Mouse (Mus musculus): ENCODE measurements at regions not wholly inside any gene's neighbourhood (a gene's known extent, or its start where the extent isn't known, plus 50 kb on each side); places are given as distances from the start of the nearest gene placed in this dataset.
"Not testable (repeated sequence)": the region's sequence is repeated elsewhere in the genome, so short reads cannot be mapped to it uniquely, and the experiment has no call there.

DNA sequence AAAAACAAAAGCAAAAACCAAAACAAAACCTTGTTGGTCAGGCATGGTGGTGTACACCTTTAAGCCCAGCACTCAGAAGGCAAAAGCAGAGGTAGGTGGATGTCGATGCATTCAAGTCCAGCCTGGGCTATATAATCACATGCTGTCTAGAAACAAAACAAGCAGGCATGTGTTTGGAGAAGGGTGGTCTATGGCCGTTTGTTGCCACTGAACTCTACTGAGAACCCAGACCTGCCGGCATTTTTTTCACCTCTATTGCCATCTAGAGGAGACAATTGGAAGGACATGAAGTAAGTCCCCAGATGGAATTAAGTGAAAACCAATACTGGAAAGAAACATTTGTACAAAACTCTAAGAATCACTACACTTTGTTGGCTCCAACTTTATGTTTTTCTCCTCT is 50.9 kb upstream of the Agps start (continued):
- TF ChIP-seq SIN3A (IDR thresholded peaks at IDR 0.05; ENCODE audit: low read length) (peak; percentile 68), NELFE (IDR thresholded peaks at IDR 0.05; ENCODE audit: low read depth, low read length) (no peak), MAZ (IDR thresholded peaks at IDR 0.05; ENCODE audit: low read depth, low read length) (no peak), TCF12 (IDR thresholded peaks at IDR 0.05; ENCODE audit: low read depth, low read length) (no peak), BHLHE40 (IDR thresholded peaks at IDR 0.05; ENCODE audit: low read depth, low read length) (no peak)

DNA sequence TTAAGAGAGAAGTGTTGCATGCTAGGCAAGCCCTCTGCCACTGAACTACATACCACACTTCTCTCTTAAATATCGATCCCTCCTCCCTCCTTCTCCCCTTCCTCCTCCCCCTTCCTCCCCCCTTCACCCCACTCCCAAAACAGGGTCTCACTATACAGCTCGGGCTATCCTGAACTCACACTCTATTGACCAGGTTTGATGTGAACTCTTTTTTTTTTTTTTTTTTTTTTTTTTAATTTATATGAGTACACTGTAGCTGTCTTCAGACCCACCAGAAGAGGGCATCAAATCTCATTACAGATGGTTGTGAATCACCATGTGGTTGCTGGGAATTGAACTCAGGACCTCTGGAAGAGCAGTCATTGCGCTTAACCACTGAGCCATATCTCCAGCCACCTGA is 53.3 kb upstream of the Agps start:
- H3K27me3 ChIP-seq (replicated peaks); H3K4me2 ChIP-seq (ENCODE audit: insufficient read depth, low read depth, poor library complexity, severe bottlenecking); dilution Hi-C loops (cut with MboI; ENCODE audit: extremely low pct_ligation_motif_present, extremely low pct_unique_long_range_greater_than_20kb, low sequenced_read_pairs); H3K4me3 ChIP-seq (replicated peaks in 1 of 3; ENCODE audit: low read depth in 2 of 3, low read length in 2 of 3, poor library complexity in 1 of 3); H3K27ac ChIP-seq (ENCODE audit: insufficient read depth, low read depth); H3K9me3 ChIP-seq (replicated peaks; ENCODE audit: low read length); DNase-seq (ENCODE audit: extremely low read depth); H3K79me2 ChIP-seq (replicated peaks; ENCODE audit: control insufficient read depth, extremely low read depth, insufficient read depth, poor library complexity, severe bottlenecking); H3K9ac ChIP-seq (ENCODE audit: insufficient read depth, low read depth): not testable (repeated sequence)
- peak; percentile 79 for TF ChIP-seq ZNF384 (IDR thresholded peaks at IDR 0.05; ENCODE audit: low read depth, low read length)
- Histone ChIP-seq H3K36me3 (replicated peaks in 1 of 2; ENCODE audit: control insufficient read depth in 1 of 2, insufficient read depth in 1 of 2, low read length in 1 of 2) (peaks cover 0 to 12% of the 10 kb centered on the region in 2 experiments), H3K4me1 (ENCODE audit: control insufficient read depth in 1 of 2, insufficient read depth in 2 of 2) (peaks cover 11 to 49% of the 10 kb centered on the region in 2 experiments; a peak in 3 of 4 replicates)
- in situ Hi-C loops (cut with MboI; ENCODE audit: low pct_ligation_motif_present, low pct_unique_long_range_greater_than_20kb, low sequenced_read_pairs) = loop anchor here (10.0 kb wide), 1 partner anchor 94 kb away; no protein-coding TSS in a partner anchor

DNA sequence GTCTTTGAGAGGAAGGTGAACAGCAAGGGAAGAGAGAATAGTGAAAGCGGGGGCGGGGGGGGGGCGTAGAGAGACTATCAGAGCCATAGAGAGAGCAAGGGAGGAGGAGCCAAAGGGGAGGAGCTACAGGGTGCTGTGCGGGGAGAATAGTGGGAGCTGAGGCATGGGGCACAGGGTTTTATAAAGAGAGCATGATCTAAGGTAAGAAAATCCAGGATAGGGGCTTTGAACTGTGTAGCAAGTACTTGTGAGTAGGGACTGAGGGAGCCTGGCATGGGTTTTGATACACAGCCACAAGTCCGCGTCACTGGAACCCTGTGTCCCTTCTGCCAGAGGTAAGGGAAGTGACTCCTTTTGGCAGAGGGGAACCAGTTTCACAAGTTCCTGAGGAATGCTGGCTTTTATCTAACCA is 54.9 kb upstream of the Agps start:
- dilution Hi-C loops (cut with MboI; ENCODE audit: extremely low pct_ligation_motif_present, extremely low pct_unique_long_range_greater_than_20kb, low sequenced_read_pairs) (no loop called here), in situ Hi-C loops (cut with MboI; ENCODE audit: low pct_ligation_motif_present, low pct_unique_long_range_greater_than_20kb, low sequenced_read_pairs) (loop anchor here (10.0 kb wide), 1 partner anchor 92 kb away; no protein-coding TSS in a partner anchor)

More for the DNA sequence above, 54.9 kb upstream of the Agps start:
- peaks cover 0 to 7% of the 10 kb centered on the region in 2 experiments for H3K36me3 ChIP-seq (replicated peaks in 1 of 2; ENCODE audit: control insufficient read depth in 1 of 2, insufficient read depth in 1 of 2, low read length in 1 of 2)
- TF ChIP-seq SMC3 (IDR thresholded peaks at IDR 0.05; ENCODE audit: low read depth, low read length) (no peak), SIN3A (IDR thresholded peaks at IDR 0.05; ENCODE audit: low read length) (no peak), RAD21 (IDR thresholded peaks at IDR 0.05; ENCODE audit: low read depth, low read length) (no peak), MAX (IDR thresholded peaks at IDR 0.05; ENCODE audit: low read length) (no peak), MAFK (IDR thresholded peaks at IDR 0.05; ENCODE audit: insufficient replicate concordance, low read length) (no peak), ETS1 (conservative IDR thresholded peaks at IDR 0.05; ENCODE audit: low read depth, low read length) (no peak), ZC3H11A (IDR thresholded peaks at IDR 0.05; ENCODE audit: low read depth, low read length) (no peak), MAZ (IDR thresholded peaks at IDR 0.05; ENCODE audit: low read depth, low read length) (peak; percentile 73; the same call in 1 of the 2 replicates), POLR2A (IDR thresholded peaks at IDR 0.05; ENCODE audit: low read depth, low read length) (no peak; the same call in 1 of the 2 replicates), CHD2 (IDR thresholded peaks at IDR 0.05; ENCODE audit: low read length) (no peak; the same call in 1 of the 2 replicates), UBTF (IDR thresholded peaks at IDR 0.05; ENCODE audit: low read depth, low read length) (no peak), KAT2A (IDR thresholded peaks at IDR 0.05; ENCODE audit: insufficient replicate concordance, low read length) (no peak), MEF2A (IDR thresholded peaks at IDR 0.05; ENCODE audit: borderline replicate concordance, low read depth, low read length) (no peak), BHLHE40 (IDR thresholded peaks at IDR 0.05; ENCODE audit: low read depth, low read length) (no peak), ELF1 (IDR thresholded peaks at IDR 0.05; ENCODE audit: low read depth, low read length) (0 out of 2 replicates have a peak, but pooled peaks have one; percentile 1), NELFE (IDR thresholded peaks at IDR 0.05; ENCODE audit: low read depth, low read length) (no peak)
- H3K79me2 ChIP-seq (replicated peaks; ENCODE audit: control insufficient read depth, extremely low read depth, insufficient read depth, poor library complexity, severe bottlenecking) = no peaks in the 10 kb centered on the region
- peak overlapping the region; percentile 66; the same call in 1 of the 2 replicates for H3K27ac ChIP-seq (ENCODE audit: insufficient read depth, low read depth)
- peak overlapping the region; percentile 59 for H3K4me2 ChIP-seq (ENCODE audit: insufficient read depth, low read depth, poor library complexity, severe bottlenecking)
- H3K4me3 ChIP-seq (replicated peaks in 1 of 3; ENCODE audit: low read depth in 2 of 3, low read length in 2 of 3, poor library complexity in 1 of 3) = peak overlapping the region; percentile 20 to 51 (median 26)
- DNase-seq (ENCODE audit: extremely low read depth) = peak; percentile 80
- H3K4me1 ChIP-seq (ENCODE audit: control insufficient read depth in 1 of 2, insufficient read depth in 2 of 2) = peaks cover 13 to 62% of the 10 kb centered on the region in 2 experiments; a peak in 3 of 4 replicates
- no peaks in the 10 kb centered on the region for H3K27me3 ChIP-seq (replicated peaks)
- H3K9me3 ChIP-seq (replicated peaks; ENCODE audit: low read length) = no peaks in the 10 kb centered on the region
- H3K9ac ChIP-seq (ENCODE audit: insufficient read depth, low read depth) = peak overlapping the region; percentile 34
